Mouse (Mus musculus) lung, postnatal 0 days (tissue): ENCODE data around the gene Gm27029.

Experiments
- CTCF ChIP-seq: IDR thresholded peaks from 2 replicates; pipeline ENCODE4 v1.5.1; 2016; ENCODE audit warnings: antibody characterized with exemption, mild to moderate bottlenecking
- EP300 ChIP-seq: IDR thresholded peaks from 2 replicates; pipeline ENCODE4 v1.6.1; 2016; ENCODE audit warnings: antibody characterized with exemption, mild to moderate bottlenecking, control low read depth

- TF ChIP-seq CTCF = no peak; the same call in 1 of the 2 replicates
- TF ChIP-seq EP300 = no peak
These were observed 7.3 kb downstream of the Gm27029 start, which contains the start of gene Aarsd1 for GRCm38 (mm10) chr11:101417101-101417855.
